In the genomic region with DNA sequence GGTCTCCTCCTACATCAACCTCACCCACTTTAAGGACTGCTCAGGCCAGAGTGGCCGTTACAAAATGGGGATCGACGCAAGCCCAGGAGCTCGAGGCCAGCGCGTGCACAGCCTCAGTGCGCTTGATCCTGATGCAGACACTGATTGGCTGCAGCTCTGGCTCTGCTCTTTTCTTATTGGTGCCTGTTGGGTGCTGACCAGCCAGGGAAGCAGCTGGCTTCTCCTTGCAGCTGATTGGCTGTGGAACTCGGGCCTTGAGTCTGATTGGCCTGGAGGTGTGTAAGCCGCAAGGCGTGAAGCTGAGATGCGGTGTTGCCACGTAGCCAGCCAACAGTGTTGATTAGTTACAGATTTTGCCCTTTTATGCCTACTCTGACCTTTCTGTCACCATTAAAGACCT, we compare ENCODE assay signal across 9 mouse cellular contexts. TPM values are rescaled to one million over a fixed set of nuclear protein-coding genes. Genes with fewer than 3 reads are reported as not detected.
DNase-seq lines count a peak whose midpoint lies in the region; ATAC-seq and TF ChIP-seq lines count a peak whose summit lies in the region.
"Had no signal": no experiment of that assay in that cellular context is flagged by ENCODE, and none has a peak within 500 bp of the region (broad histone marks: within the 10 kb centered on the region; RNA-seq: fewer than 3 reads in every experiment).

A gene (minus strand): TSS at position 124 of the 400 bp plus-strand sequence.

- H3K27ac ChIP-seq in lung, embryonic 14.5 days (ENCODE audit: low read depth): peak within 1 kb of the TSS; percentile 87
- H3K27ac ChIP-seq in forebrain, embryonic 11.5 days (ENCODE audit: low read depth, low read length): no peak within 1 kb of the TSS
- H3K27ac ChIP-seq in intestine, embryonic 16.5 days (ENCODE audit: low read length): peak within 1 kb of the TSS; percentile 7; the same call in 1 of the 2 replicates
- H3K27ac ChIP-seq in small intestine, adult 2 months (ENCODE audit: insufficient read depth, low read depth, low read length): no peak within 1 kb of the TSS
- H3K27ac ChIP-seq in thymus, adult 2 months (ENCODE audit: control insufficient read depth, insufficient read depth, low read length): no peak within 1 kb of the TSS

- H3K36me3 ChIP-seq in lung, embryonic 14.5 days (ENCODE audit: insufficient read depth): no peaks in the 10 kb centered on the region
- H3K36me3 ChIP-seq in forebrain, embryonic 11.5 days (ENCODE audit: control insufficient read depth, insufficient read depth, low read length): no peaks in the 10 kb centered on the region
- no peaks in the 10 kb centered on the region for H3K36me3 ChIP-seq in intestine, embryonic 16.5 days (ENCODE audit: control insufficient read depth, insufficient read depth, low read length)
- H3K36me3 ChIP-seq in small intestine, adult 2 months (ENCODE audit: control insufficient read depth, insufficient read depth, low read length): no peaks in the 10 kb centered on the region
- H3K36me3 ChIP-seq in thymus, adult 2 months (ENCODE audit: control insufficient read depth, insufficient read depth, low read length): no peaks in the 10 kb centered on the region

- H3K9ac ChIP-seq in lung, embryonic 14.5 days: no peak within 1 kb of the TSS
- no peak within 1 kb of the TSS for H3K9ac ChIP-seq in forebrain, embryonic 11.5 days (ENCODE audit: low read length)
- H3K9ac ChIP-seq in intestine, embryonic 16.5 days (ENCODE audit: low read depth, low read length): no peak within 1 kb of the TSS

- peak within 1 kb of the TSS; percentile 43 for H3K4me2 ChIP-seq in lung, embryonic 14.5 days
- H3K4me2 ChIP-seq in forebrain, embryonic 11.5 days (ENCODE audit: low read depth, low read length, severe bottlenecking): peak within 1 kb of the TSS; percentile 26; the same call in 1 of the 2 replicates
- no peak within 1 kb of the TSS; the same call in 1 of the 2 replicates for H3K4me2 ChIP-seq in intestine, embryonic 16.5 days (ENCODE audit: low read depth, low read length)

- no peak for TF ChIP-seq CTCF in lung, embryonic 14.5 days (IDR thresholded peaks at IDR 0.05; ENCODE audit: low read depth)
- no peak for TF ChIP-seq CTCF in lung, adult 2 months (IDR thresholded peaks at IDR 0.05; ENCODE audit: insufficient read depth, low read length)
- no peak for TF ChIP-seq CTCF in small intestine, adult 2 months (IDR thresholded peaks at IDR 0.05; ENCODE audit: extremely low read depth, insufficient read length, insufficient replicate concordance, low read depth, low read length)
- TF ChIP-seq CTCF in thymus, adult 2 months (IDR thresholded peaks at IDR 0.05; ENCODE audit: borderline replicate concordance, control insufficient read depth, extremely low read depth, insufficient read depth, low read length, poor library complexity): no peak

- H3K4me1 ChIP-seq in lung, embryonic 14.5 days (ENCODE audit: insufficient read depth): no peaks in the 10 kb centered on the region; the same call in 1 of the 2 replicates
- 0 out of 2 replicates have a peak, but pooled peaks cover 4% of the 10 kb centered on the region for H3K4me1 ChIP-seq in lung, adult 2 months (ENCODE audit: control insufficient read depth, insufficient read depth, low read length)
- H3K4me1 ChIP-seq in forebrain, embryonic 11.5 days (replicated peaks; ENCODE audit: control insufficient read depth, insufficient read depth, low read length): no peaks in the 10 kb centered on the region
- H3K4me1 ChIP-seq in intestine, embryonic 16.5 days (ENCODE audit: control insufficient read depth, insufficient read depth, low read length): peaks cover 22% of the 10 kb centered on the region
- peaks cover 19% of the 10 kb centered on the region; the same call in 1 of the 2 replicates for H3K4me1 ChIP-seq in small intestine, adult 2 months (ENCODE audit: control insufficient read depth, insufficient read depth, insufficient read length, low read length)
- no peaks in the 10 kb centered on the region for H3K4me1 ChIP-seq in thymus, adult 2 months (replicated peaks; ENCODE audit: control insufficient read depth, insufficient read depth, low read length)

- ATAC-seq in lung, embryonic 14.5 days (ENCODE audit: insufficient read depth): no peak
- ATAC-seq in forebrain, embryonic 11.5 days (replicated peaks; ENCODE audit: low FRiP score): no peak
- ATAC-seq in intestine, embryonic 16.5 days: no peak

- H3K27me3 ChIP-seq in lung, embryonic 14.5 days (ENCODE audit: insufficient read depth, low read length): no peaks in the 10 kb centered on the region
- H3K27me3 ChIP-seq in forebrain, embryonic 11.5 days (ENCODE audit: control insufficient read depth, insufficient read depth, low read length): no peaks in the 10 kb centered on the region
- H3K27me3 ChIP-seq in intestine, embryonic 16.5 days (replicated peaks; ENCODE audit: control insufficient read depth, insufficient read depth, low read length): no peaks in the 10 kb centered on the region
- H3K27me3 ChIP-seq in small intestine, adult 2 months (ENCODE audit: control insufficient read depth, insufficient read depth, low read length): no peaks in the 10 kb centered on the region
- H3K27me3 ChIP-seq in thymus, adult 2 months (ENCODE audit: control insufficient read depth, insufficient read depth, low read length): no peaks in the 10 kb centered on the region

- DNase-seq in lung, embryonic 14.5 days: no peak
- no peak for DNase-seq in lung, adult 2 months
- no peak for DNase-seq in forebrain, embryonic 11.5 days (ENCODE audit: low spot score)
- DNase-seq in cerebellum, postnatal 4 days (ENCODE audit: low spot score in 2 of 2): no peak
- DNase-seq in retina, postnatal 1 day: no peak
- no peak for DNase-seq in thymus, adult 2 months
- DNase-seq: cerebellum, adult 8-10 months had no signal

- H3K9me3 ChIP-seq in lung, embryonic 14.5 days (ENCODE audit: low read depth, low read length): no peaks in the 10 kb centered on the region
- no peaks in the 10 kb centered on the region for H3K9me3 ChIP-seq in forebrain, embryonic 11.5 days (ENCODE audit: control insufficient read depth, low read length)
- no peaks in the 10 kb centered on the region; the same call in 1 of the 2 replicates for H3K9me3 ChIP-seq in intestine, embryonic 16.5 days (ENCODE audit: control insufficient read depth, low read length)

- no peak for TF ChIP-seq POLR2A in lung, adult 2 months (IDR thresholded peaks at IDR 0.05; ENCODE audit: borderline replicate concordance, extremely low read depth, low read depth, low read length)
- TF ChIP-seq POLR2A in small intestine, adult 2 months (IDR thresholded peaks at IDR 0.05; ENCODE audit: low read depth, low read length): no peak
- TF ChIP-seq POLR2A in thymus, adult 2 months (IDR thresholded peaks at IDR 0.05; ENCODE audit: control insufficient read depth, extremely low read depth, insufficient read depth, low read length, poor library complexity): no peak

- WGBS in lung, embryonic 14.5 days: 87% methylated on average over 12 of the region's 12 CpGs
- 87% methylated on average over 12 of the region's 12 CpGs for WGBS in lung, adult 2 months
- WGBS in forebrain, embryonic 11.5 days: 93% methylated on average over 12 of the region's 12 CpGs
- 94% methylated on average over 12 of the region's 12 CpGs for WGBS in intestine, embryonic 16.5 days
- WGBS in small intestine, adult 2 months: 94% methylated on average over 12 of the region's 12 CpGs
- 97% methylated on average over 12 of the region's 12 CpGs for WGBS in thymus, adult 2 months

- H3K4me3 ChIP-seq in lung, embryonic 14.5 days (ENCODE audit: low read depth, low read length): no peak within 1 kb of the TSS
- no peak within 1 kb of the TSS for H3K4me3 ChIP-seq in lung, adult 2 months (replicated peaks; ENCODE audit: extremely low read depth, low read depth, low read length)
- no peak within 1 kb of the TSS for H3K4me3 ChIP-seq in forebrain, embryonic 11.5 days (ENCODE audit: low read depth, low read length)
- H3K4me3 ChIP-seq in intestine, embryonic 16.5 days (ENCODE audit: low read length): no peak within 1 kb of the TSS
- H3K4me3 ChIP-seq in small intestine, adult 2 months (ENCODE audit: low read depth, low read length): peak within 1 kb of the TSS; percentile 14; the same call in 1 of the 2 replicates
- no peak within 1 kb of the TSS for H3K4me3 ChIP-seq in thymus, adult 2 months (ENCODE audit: control insufficient read depth, insufficient read depth, low read length)

RNA-seq across cellular contexts. Expression of the gene that starts here (rescaled TPM):
- polyA plus RNA-seq in lung, embryonic 14.5 days (2014; fragmentation: Nextera tagmentation; extraction: Ambion mirVana): 1.7 and 2.4 TPM in 2 replicates
- polyA plus RNA-seq in lung, adult 2 months (2012; rRNA removed): 5.1 and 5.7 TPM in 2 replicates
- 0.15 and 0.31 TPM in 2 replicates for polyA plus RNA-seq in forebrain, embryonic 11.5 days (2014; fragmentation: Nextera tagmentation; extraction: Ambion mirVana)
- 1.2 and 1.9 TPM in 2 replicates for polyA plus RNA-seq in intestine, embryonic 16.5 days (2015; fragmentation: Nextera tagmentation; extraction: Ambion mirVana)
- polyA plus RNA-seq in small intestine, adult 2 months (2012; rRNA removed): 0.52 and 1.6 TPM in 2 replicates
- 1.9 and 3.2 TPM in 2 replicates for polyA plus RNA-seq in thymus, adult 2 months (2012; rRNA removed)

Comparison
In these comparisons a context has a peak if more than half of its experiments do, and no peak if none do; other contexts are left out.
1. H3K27ac ChIP-seq: peak in lung, embryonic 14.5 days (single experiment) and intestine, embryonic 16.5 days (single experiment); none in forebrain, embryonic 11.5 days (single experiment), small intestine, adult 2 months (single experiment) and thymus, adult 2 months (single experiment).